Mouse (Mus musculus) stomach, adult 2 months (tissue): ENCODE results near the gene Gm17783. TPM values are rescaled to one million over a fixed set of nuclear protein-coding genes. Genes with fewer than 3 reads are reported as not detected.

Experiments used
- polyA plus RNA-seq: library from polyadenylated mRNA; depleted of rRNA; stranded (reverse); fragments of >200 nt; gene quantifications from 2 replicates; pipeline ENCODE4 v1.2.3, GENCODE M21; 2012; rRNA removed

The Gm17783 gene
- not detected in 2 replicates for polyA plus RNA-seq

DNA sequence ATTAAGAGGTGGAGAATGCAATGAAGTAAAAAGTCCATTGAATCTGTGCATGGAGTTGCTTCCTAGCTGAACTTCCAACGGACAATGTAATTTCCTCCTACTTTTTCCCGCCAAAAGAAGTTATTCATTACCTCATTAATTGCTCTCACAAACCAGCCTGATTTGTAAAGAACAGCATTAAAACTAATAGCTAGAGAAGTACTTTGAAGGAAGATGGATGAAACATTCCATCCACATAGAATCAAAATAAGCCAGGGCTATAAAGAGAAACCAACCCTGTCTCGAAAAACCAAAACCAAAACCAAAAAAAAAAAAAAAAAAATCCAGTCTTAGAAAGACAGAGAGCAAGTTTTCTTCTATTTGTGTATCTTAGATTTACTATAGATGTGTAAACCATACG lies at the start of gene Gm17783:
TSS of gene Gm17783 (minus strand) at position 101 of the 400 bp plus-strand sequence.

DNA sequence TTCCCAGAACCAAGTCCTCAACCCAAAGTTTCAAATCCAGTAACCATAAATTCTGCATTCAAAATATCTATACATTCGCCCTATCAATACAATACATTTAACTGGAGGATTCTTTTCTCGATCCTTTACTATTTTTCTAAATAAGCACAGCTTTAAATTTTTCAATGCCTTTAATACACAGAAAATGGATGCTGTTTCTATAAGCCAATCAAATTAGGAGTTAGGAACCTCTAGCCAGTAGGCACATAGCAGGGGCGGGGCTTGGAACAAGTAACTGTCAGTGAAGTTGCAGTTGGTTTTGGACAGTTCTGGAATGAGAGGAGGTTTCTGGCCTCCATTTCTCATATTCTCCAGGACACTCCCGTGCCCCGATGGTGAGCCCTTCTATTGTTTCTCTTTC lies 3.2 kb upstream of the Gm17783 start, which contains the start of gene Slc9c1:
TSS of gene Slc9c1 (plus strand) at position 301 of the 400 bp plus-strand sequence.

DNA sequence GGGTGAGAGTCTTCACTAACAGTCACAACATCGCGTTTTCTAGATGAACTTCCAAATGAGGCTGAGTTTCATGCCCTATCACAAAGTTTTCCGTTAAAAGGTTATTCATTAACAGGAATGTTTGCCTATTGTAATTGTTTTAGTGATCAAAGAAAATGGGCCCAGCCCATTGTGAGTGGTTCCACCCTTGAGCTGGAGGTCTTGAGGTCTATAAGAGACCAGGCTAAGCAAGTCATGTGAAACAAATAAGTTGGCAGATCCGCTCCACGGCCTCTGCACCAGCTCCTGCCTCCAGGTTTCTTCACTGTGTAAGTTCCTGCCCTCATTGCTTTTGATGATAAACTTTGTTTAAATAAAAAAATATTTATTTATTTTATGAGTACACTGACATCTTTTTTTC lies 38.9 kb downstream of the Gm17783 start, which contains the start of gene Gm609:
TSS of gene Gm609 (minus strand) at position 43 of the 400 bp plus-strand sequence.

Other genes with a start within 250 kb of the Gm17783 start
- 18.5 and 23.5 TPM in 2 replicates for gene Cd200, start 123.0 kb downstream of the Gm17783 start, polyA plus RNA-seq
- gene Gm609, start 39.1 kb downstream of the Gm17783 start, polyA plus RNA-seq, result 0.17 and 0.49 TPM in 2 replicates
- gene Slc9c1, start 3.3 kb upstream of the Gm17783 start, polyA plus RNA-seq, result not detected in 2 replicates
- not detected in 2 replicates for gene Gcsam, start 78.3 kb upstream of the Gm17783 start, polyA plus RNA-seq
- gene BC016579, start 122.0 kb upstream of the Gm17783 start, polyA plus RNA-seq, result 1.0 and 1.2 TPM in 2 replicates
- gene Tmprss7, start 161.6 kb upstream of the Gm17783 start, polyA plus RNA-seq, result 0.15 TPM in 2 replicates
- gene Tagln3, start 192.6 kb upstream of the Gm17783 start, polyA plus RNA-seq, result 0.45 and 0.49 TPM in 2 replicates
- 1.1 and 1.8 TPM in 2 replicates for gene Abhd10, start 210.9 kb upstream of the Gm17783 start, polyA plus RNA-seq